Mouse (Mus musculus): ENCODE results near the gene Irf2.
A peak's percentile ranks its signal among the peaks of the same experiment; 100 is the strongest.

Gene Irf2

DNA sequence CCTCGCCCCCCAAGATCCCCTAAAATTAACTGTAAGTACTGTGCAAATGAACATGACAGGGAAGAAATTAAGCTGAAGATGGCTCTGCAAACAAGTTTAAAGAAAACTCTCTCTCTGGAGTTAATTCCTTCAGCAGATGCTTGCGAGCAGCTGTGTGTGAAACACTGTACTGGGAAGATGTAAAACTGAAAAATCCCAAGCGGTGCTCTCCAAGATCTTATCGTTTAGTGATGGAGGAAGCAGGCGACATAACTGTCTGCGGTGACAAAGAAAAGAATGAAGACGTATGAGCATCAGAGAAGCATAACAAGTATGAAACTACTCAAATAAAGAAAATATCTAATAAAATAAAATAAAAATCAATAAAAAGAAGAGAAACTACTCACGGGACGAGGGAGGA lies 18.1 kb downstream of the Irf2 start:
- no peak for DNase-seq (ENCODE audit: low read depth, low spot score)

- DNase-seq (ENCODE audit: low read depth, low spot score), result no peak
Measured at GRCm38 (mm10) chr8:46758131-46758530, 18.6 kb downstream of the Irf2 start.

DNA sequence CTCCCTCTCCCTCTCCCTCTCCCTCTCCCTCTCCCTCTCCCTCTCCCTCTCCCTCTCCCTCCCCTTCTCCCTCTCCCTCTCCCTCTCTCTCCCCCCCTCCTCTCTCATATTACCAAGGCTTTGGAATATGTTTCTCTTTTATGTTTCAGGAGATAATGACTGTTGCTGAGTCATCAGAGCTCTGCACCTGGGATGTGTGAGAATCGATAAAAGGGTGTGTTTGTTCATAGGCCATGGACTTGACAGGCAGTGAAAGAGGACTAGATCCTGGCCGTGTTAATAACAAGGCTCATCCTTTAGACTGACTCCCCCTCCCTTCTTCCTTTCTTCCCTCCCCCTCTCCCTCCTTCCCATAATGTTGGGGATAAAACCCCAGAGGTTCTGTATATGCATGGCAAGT lies 19.1 kb downstream of the Irf2 start:
- no peak for DNase-seq (ENCODE audit: low read depth, low spot score)

DNA sequence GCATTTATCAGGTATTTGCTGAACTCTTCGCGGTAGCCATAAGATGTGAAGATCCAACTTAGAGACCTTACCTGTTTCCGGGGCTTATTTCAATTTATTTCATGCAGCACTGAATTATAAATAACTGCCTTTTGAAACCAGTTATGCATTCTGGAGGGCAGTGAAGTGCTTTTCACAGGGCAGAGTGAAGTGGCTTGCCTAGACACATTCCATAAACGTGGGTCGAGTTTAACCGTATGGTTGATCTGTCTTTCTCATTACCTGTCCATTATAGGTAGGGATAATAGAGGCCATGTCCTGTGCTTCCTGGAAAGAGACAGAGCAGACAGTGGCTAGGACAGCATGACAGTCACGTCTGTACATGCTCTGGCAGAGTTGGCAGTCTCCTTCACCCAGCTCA lies 20.0 kb downstream of the Irf2 start:
- no peak for DNase-seq (ENCODE audit: low read depth, low spot score)

DNA sequence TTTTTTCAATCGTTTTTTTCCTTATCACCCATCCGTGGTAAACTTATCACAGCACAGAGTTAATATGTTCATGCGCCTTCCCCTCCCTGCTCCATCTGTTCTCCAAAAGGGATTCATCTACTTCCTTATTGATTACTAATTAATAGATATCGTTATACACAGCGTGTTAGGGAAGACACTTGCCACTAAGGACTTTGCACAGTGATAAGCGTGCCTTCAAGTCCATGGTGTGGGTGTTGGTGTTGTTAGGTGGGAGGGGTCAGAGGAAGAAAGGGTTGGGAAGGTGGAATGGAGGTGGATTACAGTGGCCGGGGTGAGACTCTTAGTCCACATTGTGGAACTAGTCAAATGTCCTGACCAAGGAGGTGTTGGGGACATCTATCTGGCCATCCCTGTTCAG lies 21.2 kb downstream of the Irf2 start:
- DNase-seq (ENCODE audit: low read depth, low spot score), result no peak

DNA sequence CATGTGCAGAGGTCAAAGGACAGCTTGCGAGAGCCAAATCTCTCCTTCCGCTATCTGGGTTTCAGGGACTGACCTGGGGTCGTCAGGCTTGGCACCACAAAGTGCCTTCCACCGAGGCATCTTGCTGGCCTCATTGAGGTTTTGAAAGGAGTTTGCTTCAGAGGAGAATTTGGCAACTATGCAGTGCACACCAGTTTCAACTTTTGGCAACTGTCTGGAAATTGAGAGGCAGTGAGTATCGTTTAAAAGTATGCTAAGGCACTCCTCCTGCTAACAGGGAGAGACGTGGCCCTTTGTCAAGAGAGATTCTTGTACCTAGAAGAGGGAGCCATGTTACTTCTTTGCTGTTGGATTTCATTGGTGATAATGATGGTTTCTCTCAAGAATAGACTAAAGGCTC lies 21.9 kb downstream of the Irf2 start:
- no peak for DNase-seq (ENCODE audit: low read depth, low spot score)

DNA sequence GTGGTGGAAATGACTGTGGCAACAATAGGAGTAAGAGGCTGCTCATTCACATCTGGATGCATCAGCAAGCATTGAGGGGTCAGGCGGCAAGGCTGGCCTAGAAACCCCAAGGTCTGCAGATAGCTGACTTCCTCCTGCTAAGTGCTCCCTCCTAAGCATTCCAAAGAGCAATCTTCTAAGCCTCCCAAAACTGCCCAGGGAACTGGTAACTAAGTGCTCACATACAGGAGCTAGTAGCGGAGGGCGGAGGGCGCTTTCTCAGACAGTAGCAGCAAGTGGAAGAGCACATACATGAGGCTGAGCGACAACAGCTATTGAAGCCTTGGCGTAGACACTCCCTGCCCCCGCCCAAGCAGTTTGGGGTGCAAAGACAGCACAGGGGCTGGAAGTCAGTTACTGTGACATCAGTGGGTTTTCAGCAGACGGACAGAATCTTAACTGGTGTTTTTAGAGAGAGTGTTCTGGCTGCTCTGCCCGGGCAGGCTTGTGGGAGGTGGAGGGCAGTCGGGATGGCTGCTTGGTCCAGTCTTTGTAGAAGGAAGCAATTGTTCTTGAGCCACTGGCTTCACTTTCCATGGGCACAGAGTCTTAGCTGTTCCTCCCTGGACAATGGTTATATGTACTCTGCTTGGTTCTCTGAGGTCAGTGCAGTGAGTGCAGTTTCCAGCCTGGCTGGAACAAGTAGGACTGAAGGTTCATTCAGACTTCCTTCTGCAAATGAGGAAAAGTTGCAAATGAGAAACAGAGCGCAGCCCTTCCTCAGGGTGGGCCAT lies 30.1 kb downstream of the Irf2 start:
- peak; percentile 60 for DNase-seq (ENCODE audit: low read depth, low spot score)

DNA sequence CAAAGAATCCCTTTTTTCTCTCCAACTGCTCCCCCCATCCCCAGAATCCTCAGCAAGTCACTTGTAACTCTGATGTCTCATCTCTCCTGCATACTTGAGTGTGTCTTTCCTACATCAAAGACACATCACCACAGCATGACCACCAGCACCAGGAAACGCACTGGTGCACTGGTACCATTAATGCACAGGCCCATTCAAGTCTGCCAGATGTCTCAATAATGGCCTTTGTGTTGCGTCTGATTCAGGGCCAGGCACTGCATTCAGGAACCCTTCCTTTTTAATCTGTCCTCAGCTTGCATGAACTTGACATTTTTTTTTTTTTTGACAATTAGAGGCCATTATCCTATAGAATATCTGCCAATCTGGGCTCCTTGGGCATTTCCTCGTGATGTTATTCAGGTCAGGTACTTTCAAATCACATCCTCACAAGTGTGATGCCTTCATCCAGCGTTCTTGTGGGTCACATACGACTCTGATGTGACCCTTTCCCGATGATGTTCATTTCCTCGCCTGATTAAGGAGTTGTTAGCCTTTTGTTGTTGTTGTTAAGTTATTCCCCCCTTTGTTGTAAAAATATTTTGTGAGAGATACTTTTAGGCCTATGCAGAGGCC lies 31.5 kb downstream of the Irf2 start:
- DNase-seq (ENCODE audit: low read depth, low spot score), result no peak

DNA sequence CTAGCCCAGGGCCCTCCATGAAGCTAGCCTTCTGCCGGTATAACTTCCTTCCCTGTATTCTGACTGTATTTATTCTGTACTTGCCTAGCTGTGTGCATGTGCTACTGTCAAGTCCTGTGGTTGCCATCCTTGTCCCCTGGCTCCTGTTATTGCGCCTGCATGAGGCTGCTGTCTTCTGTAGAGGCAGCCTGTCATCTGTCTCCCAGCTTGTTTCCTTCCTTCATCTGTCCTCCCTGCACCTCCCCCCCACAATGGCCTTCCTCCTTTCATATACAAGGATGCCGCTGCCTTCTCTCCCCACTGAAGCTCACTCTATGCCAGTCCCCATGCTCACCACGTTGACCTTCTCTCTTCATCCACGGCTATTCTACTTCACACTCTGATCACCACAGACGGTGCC lies 33.3 kb downstream of the Irf2 start:
- DNase-seq (ENCODE audit: low read depth, low spot score), result no peak

DNA sequence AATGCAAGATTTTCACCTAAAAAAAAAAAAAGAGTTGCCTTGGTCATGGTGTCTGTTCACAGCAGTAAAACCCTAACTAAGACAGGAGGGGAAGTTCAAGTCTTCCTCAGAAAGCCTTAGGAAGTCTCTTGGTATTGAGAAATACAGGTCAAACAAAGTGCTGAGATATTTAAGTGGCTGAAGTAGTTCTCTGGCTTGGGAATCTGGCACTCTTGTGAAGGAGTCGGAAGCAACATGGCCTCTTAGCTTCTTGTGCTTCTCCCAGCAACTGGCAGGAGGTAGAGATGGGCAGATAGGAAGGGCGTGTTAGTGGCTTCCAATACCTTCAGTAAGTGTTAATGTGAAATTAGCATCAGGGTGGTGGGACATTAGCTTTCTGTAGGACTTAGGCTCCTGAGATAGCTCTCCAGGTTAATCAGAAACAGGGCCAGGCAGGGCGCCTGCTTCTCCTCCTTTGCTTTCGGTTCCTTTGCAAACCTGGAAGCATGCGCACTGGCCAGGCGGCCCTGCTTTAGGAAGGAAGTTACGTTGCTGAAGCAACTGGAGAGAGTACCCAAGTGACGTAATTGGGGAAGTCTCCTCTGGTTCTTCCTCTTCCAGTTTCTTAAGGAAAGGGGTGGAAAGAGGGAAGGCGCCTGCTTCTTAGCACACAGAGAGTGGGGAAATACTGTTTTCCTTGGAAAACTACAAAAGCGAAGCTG lies 38.4 kb downstream of the Irf2 start:
- peak; percentile 21 for DNase-seq (ENCODE audit: low read depth, low spot score)

- DNase-seq (ENCODE audit: low read depth, low spot score), result no peak
Measured at GRCm38 (mm10) chr8:46781067-46781657, 41.6 kb downstream of the Irf2 start.

DNA sequence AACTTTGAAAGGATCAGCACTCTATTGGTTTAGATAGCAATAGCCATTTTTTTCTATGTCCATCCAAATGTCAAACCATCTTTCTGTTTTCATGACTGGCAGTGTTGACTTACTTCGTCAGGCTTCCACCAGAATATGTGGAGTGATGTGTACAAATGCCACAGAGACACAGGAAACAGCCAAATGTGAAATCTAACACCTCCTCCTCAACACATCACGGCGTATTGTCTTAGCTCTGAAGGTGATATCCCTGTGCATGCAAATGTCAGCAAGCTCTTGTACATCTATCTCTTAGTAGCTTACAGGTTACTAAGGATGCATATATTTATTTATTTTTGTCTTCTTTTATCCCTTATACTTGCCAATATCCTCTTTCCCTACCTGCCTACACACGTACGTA lies 42.7 kb downstream of the Irf2 start:
- DNase-seq (ENCODE audit: low read depth, low spot score), result no peak

DNA sequence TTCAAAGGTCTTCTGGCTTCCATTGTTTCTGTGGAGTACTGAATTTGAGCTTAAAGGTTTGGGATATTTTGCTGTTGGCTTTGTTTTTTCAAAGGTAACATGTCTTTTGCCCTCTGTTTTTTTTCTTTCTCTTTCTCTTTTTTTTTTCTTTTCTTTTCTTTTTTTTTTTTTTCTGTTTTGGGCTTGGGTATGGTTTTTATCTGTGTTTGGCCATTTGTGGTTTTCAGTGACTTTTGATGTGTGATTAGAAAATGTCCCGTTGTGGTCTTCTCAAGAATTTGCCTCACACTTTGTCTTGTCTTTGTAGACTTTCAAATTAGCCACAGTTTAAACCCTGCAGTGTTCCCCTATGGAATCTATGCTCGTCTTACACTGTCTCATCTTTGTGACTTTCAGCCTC lies 45.5 kb downstream of the Irf2 start:
- DNase-seq (ENCODE audit: low read depth, low spot score), result no peak

DNA sequence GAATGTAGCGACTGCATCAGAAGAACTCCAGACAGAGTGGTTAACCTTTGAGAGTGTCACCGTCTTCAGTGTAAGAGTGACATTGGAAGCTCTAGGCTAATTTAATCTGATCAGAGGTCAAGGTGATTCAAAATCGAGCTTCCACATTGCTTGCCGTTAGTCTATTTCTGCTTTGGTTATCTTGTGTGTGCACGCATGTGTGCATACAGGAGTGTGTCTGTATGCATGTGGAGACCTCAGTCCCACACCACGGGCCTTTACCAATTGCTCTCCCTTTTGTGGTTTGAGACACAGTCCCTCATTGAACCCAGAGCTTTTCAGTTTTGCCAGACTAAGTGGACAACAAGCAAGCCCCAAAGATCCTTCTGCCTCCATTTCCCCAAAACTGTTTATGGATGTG lies 46.4 kb downstream of the Irf2 start:
- no peak for DNase-seq (ENCODE audit: low read depth, low spot score)

- no peak for DNase-seq (ENCODE audit: low read depth, low spot score)
Measured at GRCm38 (mm10) chr8:46789091-46789881, 49.8 kb downstream of the Irf2 start.

DNA sequence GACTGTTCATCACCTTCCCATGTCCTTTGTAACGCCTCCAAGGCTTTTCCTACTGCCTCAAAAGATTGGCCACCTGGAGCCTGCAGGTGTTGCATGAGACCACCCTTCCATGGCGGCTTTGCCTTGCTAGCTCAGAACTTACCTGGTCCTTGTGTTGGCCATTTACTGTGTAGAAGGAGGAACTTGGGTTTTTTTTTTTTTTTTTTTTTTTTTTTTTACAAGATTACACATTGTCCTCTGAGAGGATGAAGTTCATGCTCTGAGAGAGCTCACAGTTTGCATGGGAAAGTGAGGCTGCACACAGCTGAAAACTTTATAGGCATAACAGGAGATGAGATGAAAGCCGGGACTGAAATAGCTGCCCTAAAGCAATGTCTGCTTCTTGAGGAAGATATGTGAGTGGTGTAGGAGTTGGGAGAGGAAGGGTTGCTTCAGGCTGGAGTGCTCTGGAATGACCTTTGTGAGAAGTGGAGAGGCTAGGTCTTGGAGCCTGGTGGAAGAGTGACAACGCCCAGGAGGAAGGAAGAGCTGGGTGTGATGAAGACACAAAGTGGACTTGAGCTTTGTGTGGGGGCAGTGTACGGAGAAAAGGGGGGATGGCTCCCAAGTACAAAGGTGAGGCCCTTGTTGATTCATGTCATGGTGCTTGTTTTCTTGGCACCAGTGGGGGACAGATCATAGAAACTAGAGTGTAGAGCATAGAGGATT lies 52.3 kb downstream of the Irf2 start:
- no peak for DNase-seq (ENCODE audit: low read depth, low spot score)

- DNase-seq (ENCODE audit: low read depth, low spot score), result no peak
Measured at GRCm38 (mm10) chr8:46792653-46793052, 53.1 kb downstream of the Irf2 start.

- no peak for DNase-seq (ENCODE audit: low read depth, low spot score)
Measured at GRCm38 (mm10) chr8:46793248-46793647, 53.7 kb downstream of the Irf2 start.

DNA sequence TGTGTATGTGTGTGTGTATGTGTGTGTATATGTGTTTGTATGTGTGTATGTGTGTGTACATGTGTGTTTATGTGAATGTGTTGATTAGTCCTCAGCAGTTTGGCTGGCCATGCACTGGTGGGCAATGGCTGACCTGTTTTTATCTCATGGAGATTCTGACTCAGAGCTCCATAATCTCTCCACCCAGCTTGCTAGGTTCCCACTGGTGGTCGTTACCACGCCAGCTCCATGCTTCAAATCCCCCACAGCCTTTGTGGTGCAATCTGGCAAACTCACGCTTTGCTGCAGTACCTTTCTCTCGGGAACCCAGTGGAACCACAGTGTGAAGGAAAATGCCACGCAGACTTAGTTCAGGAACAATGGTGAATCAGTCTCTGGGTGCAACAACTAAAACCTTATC lies 54.8 kb downstream of the Irf2 start:
- no peak for DNase-seq (ENCODE audit: low read depth, low spot score)

GRCm38 (mm10) chr8:46799212-46799611 lies 59.7 kb downstream of the Irf2 start:
- DNase-seq (ENCODE audit: low read depth, low spot score), result no peak

DNA sequence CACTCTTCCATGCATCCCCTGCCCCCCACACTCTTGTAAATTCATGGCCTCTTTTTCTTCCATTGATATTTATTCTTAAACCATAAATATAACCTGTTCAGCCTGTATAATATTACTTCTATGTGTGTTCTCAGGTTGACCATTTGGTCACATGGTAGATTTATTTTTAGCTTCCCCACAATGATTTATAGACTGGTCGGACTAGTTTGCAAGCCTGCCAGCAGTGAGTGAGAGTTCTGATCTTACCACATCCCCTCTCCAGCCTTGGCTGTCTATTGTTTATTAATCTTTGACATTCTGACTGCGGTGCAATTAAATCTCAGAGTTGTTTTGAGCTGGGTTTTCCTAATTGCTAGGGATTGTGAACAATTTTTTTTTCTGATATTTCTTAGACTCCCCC lies 60.2 kb downstream of the Irf2 start:
- no peak for DNase-seq (ENCODE audit: low read depth, low spot score)

Data from telencephalon, adult 2 months (tissue).